Mouse (Mus musculus): ENCODE results near the gene Grin2b.

DNA sequence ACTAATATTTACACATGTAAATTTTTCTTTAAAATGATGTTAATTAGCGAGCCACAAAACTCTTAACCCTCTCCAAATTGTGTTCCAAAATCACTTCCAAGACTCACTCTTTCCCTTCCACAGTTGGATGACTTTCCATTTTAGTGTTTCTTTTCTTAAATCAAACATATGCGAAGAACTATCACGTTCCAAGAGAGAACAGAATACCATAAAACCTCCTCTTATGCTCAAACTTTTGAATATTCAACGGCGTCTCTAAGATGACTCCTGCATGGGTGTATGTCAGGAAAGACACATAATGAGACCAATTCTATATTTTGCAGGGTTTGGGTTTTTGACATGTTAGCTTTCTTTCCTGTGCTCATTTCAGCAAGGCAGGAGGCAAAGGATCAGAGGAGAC lies 21.3 kb upstream of the Grin2b start:
- TF ChIP-seq POLR2A (IDR thresholded peaks at IDR 0.05; ENCODE audit: borderline replicate concordance, insufficient read depth, low read length) (no peak), CTCF (IDR thresholded peaks at IDR 0.05; ENCODE audit: borderline replicate concordance, insufficient read depth, low read depth, low read length) (no peak)

All from cerebellum, adult 2 months (tissue).